Mouse (Mus musculus): Measurements from ENCODE around the gene St7.

Gene St7

DNA sequence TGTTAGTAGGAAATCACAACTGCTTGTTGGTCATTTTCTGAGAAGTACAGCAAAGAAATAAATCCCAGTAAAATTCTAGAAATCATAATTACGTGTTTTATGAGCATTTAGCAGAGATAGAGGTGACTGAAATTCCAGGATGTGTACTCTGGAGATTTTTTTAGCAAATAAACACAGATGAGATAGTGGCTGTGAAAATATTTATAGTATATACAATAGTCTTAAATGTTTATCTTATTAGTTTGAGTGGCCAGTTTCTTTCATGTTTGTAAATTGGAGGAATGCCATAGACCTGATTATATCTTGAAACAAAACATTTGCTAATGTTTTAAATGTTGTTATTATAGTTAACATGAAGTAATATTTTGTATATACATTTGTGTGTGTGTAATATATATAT lies 205.8 kb downstream of the St7 start:
- DNase-seq (ENCODE audit: low spot score in 2 of 2) = no peak

DNA sequence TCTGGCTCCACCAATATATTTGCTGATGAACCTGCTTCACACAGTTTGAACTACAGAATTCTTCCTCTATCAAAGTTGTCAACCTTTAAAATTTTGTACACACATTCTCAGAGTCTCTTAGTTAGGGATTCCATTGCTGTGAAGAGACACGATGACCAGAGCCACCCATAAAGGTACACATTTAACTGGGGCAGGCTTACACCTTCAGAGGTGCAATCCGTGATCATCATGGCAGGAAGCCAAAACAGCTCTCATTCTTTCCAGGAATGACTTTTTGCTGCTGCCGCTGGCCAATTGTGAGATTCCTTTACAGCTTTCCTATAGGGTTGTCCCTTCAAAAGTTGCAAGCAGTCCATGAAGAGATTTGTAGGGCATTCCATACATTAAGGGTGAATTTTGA lies 210.6 kb downstream of the St7 start:
- no peak for DNase-seq (ENCODE audit: low spot score in 2 of 2)

DNA sequence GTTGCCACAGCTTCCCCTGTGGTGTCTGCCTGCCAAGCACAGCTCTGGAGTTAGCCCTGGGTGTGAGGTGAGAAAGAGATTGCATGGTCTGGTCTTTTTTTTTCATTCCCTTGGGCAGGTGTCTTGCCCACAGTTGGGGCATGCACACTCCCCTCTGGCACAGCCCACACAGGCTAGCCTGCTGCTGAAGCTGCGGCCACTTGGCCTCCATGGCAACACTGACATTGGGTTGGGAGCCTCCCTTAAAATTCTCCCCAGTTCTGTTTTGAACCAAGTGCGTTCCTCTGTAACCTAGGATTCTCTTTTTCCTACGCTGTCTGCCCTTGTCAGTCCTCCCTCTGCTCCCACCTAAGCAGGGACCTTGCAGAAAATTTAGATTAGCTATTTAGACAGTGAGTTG lies 213.0 kb downstream of the St7 start:
- DNase-seq (ENCODE audit: low spot score in 2 of 2) = no peak

DNA sequence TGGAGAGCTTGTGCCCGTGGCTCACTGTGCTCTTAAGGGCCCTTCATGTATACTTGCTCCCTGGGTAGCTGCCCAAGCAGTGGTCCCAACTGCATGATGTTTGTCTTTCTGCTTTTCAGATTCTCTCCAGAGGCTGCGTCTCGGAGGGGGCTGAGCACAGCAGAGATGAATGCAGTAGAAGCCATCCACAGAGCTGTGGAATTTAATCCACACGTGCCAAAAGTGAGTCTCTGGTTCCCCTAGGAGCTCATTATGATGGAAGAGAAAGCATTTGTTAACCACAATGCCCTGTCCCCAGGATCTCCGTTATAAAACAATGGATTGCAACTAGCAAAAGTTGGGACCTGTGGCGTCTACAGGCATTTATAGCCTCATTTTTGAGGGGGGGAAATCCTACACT lies 213.6 kb downstream of the St7 start:
- DNase-seq (ENCODE audit: low spot score in 2 of 2) = no peak

DNA sequence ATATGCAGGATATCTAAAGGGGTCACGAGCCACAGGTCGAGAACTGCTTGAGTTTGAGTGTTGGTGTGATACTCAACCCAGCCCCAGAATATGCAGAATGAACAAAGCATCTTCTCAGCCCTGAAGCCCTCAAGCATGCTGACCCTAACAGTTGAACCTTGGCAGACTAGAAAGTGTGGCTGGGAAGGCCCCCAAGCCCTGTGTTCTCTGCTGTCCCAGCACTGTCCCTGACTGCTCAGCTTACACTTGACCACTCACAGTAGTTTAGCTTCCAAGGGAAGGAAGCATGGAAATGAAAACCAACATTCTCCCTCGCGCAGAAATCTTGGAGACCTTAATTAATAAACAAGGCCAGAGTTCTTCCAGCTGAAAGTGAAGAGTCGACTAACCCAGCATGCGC lies 219.6 kb downstream of the St7 start:
- no peak for DNase-seq (ENCODE audit: low spot score in 2 of 2)

DNA sequence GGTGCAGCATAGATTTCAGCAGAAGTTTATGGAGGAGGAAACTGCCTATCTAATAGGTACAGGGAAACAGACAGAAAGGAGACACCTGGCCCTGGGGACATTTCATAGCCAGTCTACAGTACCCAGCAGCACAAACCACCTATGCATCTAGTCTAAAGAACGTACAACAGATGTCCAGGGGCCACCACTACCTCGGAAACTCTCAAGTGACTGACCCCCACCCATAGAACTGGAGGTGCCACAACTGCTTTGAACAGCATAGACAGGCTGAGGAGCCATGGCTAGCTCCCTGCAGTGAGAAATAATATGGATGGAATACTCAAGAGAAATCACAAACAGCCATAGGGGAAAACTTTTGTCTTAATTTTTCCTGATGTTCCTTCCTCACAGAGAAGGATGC lies 220.1 kb downstream of the St7 start:
- DNase-seq (ENCODE audit: low spot score in 2 of 2) = no peak

DNA sequence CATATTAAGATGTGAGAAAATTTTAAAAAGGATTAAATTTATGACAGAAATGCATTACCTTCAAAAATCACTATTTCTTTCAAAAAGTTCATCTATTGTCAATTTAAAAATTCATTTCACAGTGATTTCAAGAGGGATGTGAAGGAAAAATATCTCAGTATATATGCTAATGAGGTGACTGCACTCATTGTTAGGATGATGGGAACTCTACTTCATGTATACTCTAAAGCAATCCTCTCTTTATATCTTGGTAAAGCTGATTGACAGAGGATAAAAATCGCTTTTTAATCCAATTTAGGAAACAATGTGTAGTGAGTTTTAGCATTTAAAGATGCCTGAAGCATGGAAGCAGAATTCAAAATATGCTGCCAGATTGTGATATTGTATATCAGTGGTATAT lies 220.6 kb downstream of the St7 start:
- no peak for DNase-seq (ENCODE audit: low spot score in 2 of 2)

DNA sequence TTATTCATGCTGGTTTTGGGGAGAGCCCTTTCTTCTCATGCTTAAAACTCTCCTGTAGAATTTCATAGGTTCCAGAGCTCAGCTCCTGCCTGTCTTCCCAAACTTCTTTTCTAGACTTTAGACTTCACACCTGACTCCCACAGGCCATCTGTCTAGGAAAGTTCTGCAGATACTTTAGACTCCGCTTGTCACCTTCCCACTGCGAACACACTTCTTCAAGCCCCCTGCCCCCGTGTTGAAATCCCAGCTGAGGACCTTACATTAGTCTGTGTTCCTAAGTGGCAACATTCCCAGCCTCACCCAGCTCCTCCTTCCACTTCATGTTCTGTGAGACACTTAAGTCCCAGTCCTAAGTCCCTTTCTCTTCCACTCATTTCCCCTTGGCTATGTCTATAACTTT lies 221.6 kb downstream of the St7 start:
- no peak for DNase-seq (ENCODE audit: low spot score in 2 of 2)

DNA sequence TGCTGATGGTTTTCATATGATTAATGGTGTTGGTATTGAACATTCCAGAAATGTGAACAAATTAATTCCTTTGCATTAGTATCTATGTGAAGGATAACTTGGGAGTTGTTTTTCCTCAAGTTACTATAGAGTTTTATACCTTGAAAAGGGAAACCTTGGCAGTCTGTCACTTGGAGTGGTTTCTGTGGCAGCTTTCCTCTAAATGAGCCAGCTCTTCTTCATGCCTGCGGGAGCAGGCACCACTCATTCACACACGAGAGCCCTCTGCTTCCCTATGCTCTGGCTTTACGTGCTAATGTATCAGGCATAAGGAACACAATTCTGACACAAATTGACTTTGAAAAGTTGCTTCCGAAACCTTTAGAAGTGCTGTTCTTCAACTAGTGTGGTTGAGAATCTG lies 224.5 kb downstream of the St7 start:
- DNase-seq (ENCODE audit: low spot score in 2 of 2) = no peak

DNA sequence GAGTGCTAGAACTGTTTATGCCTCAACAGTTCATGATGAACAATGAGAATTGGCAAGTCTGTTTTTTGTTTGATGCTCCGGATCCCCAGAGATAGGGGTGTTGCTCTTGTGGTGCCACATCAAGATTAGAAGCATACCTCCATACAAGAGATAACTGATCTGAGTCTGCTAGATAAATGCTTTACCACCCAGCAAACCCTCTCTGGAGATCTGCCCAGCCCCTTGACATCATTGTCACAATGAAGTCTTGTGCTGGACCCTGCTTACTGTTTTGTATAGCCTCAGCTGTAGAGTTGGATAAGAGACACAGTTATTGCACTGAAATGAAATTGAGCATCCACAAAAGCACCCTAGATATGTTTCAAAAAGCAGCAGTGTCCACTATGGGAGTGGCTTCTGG lies 229.4 kb downstream of the St7 start:
- DNase-seq (ENCODE audit: low spot score in 2 of 2) = no peak

DNA sequence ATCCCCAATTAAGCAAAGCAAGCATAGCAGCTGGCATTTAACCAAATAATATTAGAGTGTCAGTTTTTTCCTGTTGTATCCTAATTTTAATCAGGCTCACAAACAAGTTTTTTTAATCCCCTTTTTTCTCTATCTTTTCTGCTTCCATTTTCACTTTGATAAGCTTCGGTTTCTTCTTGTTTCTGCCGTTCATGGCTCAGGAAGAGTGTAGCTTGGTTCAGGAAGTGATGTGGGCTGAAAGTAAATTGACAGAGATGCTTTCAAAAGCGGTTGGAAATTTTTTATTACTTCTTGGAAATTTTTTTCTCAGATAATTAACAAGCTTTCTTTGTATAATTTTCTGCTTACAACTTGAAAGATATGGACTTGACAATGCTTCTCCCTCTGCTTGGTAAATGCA lies 230.2 kb downstream of the St7 start:
- no peak for DNase-seq (ENCODE audit: low spot score in 2 of 2)

DNA sequence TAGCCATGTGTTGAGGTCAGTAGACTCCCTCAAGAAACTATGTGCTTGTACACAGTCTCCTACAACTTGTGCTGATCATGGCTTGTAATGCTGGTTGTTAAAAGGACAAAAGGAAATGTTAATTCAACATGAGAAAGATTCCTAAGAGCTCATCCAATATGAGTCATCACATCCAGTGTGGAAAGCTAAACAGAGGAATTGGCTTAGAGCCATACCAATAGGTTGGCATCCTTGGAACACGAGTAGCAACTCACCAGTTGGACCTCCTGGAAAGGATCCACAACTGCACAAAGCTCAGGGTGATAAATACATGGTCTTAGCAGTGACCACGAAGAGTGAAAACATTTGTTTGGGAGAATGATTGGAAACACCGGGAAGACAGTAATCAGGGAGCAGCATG lies 230.6 kb downstream of the St7 start:
- DNase-seq (ENCODE audit: low spot score in 2 of 2) = no peak

DNA sequence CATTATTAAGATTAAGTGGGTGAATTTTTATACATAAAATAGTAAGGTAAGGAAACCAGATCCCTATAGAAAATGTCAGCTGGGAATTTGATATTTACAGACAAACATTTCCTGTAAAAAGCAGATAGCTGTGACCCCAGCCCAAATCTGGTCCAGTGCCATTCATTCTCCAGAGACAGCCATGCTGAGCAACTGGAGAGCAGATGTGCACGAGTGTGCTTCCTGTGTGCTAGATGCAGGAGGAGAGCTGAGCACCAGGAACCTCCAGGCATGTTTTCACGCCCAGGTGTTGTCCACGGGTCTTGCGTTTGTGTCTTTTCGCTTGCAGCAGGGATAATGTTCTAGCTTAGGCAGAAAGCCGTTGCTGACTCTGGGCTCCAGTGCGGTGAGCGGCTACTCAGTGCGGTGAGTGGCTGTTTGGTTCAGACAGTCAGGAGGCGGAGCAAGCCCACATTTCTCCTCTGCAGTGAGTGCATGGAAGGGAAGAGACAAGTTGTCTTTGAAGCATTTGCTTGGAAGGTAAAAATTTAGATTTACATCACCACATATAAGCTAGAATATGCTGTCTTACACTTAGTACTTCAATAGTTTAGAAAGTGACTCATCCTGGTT lies 231.3 kb downstream of the St7 start:
- no peak for DNase-seq (ENCODE audit: low spot score in 2 of 2)

DNA sequence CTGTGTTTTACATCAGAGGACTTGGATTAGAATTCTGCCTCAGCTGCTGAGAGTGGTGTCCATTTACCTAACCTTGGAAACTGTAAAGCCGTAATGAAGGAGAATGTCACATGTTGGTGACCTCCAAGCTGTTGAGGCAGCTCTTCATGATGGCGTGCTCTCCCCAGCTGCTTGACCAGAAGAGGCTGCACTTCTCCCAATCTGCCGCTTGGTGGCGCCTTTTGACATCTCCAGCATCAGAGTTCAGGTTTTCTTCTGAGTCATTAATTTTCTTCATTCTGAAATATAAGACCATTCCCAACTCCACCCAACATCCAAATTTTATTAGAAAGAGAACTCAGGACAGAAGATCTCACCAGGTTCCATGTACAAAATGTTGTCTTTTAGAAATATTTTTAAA lies 232.5 kb downstream of the St7 start:
- DNase-seq (ENCODE audit: low spot score in 2 of 2) = no peak

DNA sequence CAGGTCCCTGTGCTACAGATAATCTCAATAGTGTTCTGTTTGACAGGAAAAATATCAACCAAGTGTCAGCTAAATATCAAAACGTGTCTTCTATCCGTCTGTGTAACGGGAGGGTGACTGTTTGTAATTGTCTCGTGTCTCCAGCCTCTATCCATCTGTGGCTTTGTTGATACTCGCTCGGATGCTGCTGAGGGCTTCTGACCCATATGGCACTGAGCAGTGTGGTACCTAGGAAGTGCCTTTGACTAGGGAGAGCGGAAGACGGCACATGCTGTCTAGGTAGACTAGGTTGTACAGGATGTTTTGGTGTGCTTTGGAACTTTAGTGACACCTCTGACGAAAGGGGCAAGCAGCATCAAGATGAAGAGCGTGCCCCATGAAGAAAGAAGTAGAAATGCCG lies 235.0 kb downstream of the St7 start:
- no peak for DNase-seq (ENCODE audit: low spot score in 2 of 2)

DNA sequence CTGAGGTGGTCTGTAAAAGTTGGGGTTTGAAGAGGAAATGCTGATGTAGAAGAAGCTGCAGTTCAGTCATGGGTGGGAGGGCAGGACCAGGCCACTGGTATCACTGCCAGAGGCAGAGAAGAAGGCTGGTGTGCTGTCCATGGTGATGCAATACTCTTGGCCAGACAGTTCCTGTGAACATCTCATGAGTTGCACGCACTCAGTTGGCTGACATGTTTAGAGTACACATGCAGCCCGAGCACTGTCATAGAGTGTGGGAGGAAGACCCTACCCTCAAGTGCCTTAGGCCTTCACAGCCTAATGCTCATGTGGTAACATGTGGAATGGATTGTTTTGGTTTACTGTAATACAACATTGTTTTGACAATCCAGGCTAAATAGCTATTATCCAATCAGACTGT lies 238.5 kb downstream of the St7 start:
- DNase-seq (ENCODE audit: low spot score in 2 of 2) = no peak

DNA sequence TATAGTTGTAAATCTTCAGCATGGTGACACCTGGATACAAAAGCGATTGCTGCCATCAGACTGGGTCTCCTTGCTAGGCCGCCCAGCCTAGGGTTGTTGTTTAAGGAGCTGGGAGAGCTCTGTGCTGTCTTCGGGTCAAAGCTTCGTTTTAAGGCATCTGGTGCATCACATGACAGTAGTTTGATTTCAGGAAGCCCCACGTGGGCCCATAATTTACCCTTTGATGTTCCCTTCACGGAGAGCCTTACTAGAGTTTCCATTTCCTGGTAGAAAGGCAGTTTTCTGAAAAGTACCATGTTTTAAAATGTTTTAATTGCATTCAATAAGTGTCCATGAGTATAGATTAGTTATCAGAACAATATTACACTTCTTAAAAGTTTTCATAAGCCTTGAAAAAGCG lies 239.1 kb downstream of the St7 start:
- no peak for DNase-seq (ENCODE audit: low spot score in 2 of 2)

DNA sequence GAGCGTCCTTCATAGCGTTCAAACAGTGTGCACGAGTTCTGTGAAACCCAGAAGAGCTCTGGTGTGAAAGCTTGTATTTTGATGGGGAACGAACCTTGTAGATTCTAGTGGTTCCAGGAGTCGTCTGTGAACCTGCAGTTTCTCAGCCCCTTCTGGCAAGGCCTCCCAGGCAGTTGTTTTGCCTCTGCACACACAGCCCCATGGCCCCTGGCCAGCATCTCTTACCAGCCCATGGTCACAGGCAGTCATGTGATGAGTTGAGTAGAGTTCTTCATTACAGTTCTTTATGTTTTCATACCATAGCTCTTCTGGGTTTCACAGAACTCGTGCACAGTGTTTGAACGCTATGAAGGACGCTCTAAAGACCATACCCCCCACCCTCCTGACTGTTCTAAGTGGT lies 240.1 kb downstream of the St7 start:
- no peak for DNase-seq (ENCODE audit: low spot score in 2 of 2)

DNA sequence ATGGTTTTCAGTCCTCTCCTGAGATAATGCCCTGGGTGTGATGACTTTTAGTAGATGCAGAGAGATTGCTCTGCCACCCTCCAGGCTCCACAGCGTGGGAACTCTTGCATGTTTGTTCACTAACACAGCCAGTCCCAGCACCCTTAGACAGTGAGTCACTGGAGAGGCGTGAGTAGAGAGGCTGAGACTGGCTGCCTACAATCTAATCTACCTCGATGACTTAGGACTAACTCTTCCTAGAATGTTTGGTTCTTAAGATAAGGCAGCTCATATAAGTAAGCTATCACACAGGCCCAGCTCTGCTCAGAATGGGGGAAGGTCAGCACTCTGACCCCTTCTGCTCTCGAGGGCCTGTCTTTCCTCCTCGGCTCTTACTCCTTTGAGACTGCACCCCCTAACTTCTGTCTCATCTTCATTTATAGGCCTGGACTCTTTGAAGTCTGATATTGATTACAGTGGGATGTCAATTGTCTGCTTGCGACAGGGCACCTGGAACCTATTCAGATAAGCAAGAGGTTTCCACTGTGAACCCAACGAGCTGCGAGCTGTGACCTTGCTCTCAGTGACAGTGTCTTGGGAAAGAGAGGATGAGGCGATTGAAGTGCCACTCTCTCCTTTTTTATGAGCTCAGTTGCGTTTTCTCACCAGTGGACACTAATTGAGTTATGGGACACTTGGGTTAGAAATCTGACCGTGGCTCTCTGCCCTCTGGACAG lies 246.1 kb downstream of the St7 start:
- no peak for DNase-seq (ENCODE audit: low spot score in 2 of 2)

DNA sequence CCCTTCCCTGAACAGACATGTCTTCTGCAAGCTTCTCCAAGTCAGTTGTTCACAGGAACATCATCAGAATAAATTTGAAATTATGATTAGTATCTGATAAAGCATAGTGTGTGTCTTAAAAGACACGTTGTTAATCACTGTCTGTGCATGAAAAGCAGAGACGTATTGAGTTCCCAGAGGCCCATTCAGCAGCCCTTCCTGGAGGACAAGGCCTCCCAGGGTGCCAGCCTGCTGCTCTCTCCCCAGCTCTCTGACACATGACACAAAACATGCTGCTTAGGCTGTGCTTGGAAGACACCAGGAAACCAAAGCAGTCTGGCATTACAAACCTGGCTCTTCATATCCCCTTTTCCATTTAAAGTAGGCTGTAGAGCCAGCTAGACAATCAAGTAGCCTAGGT lies 249.2 kb downstream of the St7 start:
- DNase-seq (ENCODE audit: low spot score in 2 of 2) = no peak

DNA sequence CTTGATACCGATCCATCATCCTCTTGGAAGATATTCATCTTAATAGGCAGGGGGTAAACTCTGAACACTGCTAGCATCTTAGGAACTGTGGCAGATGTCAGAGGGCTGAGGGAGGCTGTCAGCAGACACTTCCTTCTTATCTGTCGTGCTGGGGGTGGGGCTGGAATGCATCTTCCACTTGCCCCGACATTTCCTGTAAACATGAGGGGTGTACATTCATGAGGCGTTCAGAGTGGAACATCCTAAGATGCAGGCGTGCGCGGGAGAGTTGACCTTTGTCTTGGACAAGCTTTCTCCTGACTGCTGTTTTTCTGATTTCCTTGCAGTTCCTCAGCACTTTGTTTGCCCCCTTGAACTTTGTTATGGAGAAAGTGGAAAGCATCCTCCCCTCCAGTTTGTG lies 249.6 kb downstream of the St7 start:
- no peak for DNase-seq (ENCODE audit: low spot score in 2 of 2)

DNA sequence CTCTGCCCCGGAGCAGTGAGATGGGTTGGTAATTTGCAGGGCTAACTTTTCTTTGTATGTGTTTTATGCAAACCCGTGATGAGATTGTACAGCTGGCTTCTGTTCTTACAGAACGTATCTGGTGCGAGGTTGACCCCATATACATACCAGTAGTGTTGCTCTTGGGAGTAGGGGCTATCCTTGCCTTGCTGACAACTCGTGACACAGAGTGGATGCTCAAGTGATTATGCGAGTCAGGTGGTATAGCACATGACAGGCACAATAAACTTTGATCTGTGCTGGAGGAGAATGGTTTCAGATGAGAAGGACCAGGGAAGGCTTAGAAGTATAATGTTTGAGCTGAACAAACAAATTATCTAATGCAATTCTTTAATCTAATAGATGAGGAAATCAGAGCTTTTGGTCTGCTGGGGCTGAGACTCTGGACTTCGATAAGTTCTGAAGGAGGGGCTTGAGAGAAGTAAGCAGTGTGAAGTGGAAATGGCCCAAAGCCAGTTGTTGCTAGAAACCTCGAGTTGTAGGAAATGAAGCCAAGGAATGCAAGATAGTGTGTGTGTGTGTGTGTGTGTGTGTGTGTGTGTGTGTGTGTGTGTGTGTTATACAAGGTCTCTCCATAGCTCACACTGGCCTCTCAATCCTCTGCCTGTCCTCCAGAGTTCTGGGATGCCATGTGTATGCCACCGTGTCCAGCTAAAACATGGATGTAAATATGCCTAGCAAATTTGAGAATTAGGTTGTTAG lies 251.3 kb downstream of the St7 start:
- DNase-seq (ENCODE audit: low spot score in 2 of 2) = no peak

DNA sequence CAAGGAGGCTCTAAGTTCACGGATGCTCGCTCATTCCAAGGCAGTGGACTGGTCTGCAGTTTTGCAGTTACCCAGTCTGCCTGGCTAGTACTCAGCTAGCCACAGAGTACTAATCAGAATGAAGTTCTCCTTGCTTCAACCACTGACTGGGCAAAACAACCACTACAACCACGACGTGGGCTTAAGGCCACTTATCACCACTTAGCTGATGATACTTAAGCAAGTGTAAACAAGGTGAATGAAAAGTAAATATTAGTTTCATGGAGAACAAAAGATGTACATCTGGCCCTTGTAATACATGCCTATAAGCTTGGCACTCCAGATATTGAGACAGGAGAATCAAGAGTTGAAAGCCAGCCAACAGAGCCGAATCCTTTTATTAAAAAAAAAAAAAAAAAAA lies 253.7 kb downstream of the St7 start:
- no peak for DNase-seq (ENCODE audit: low spot score in 2 of 2)

Measured in urinary bladder, postnatal 4 days (tissue).